Mouse (Mus musculus) megakaryocyte, embryonic 14.5 days (primary cell): Measurements from ENCODE around the gene Six5.

Experiments used
- FLI1 ChIP-seq: IDR thresholded peaks from 2 replicates; pipeline ENCODE4 v1.6.1; 2012; ENCODE audit warnings: low read length, inconsistent platforms, mixed read lengths
- GATA1 ChIP-seq: IDR thresholded peaks from 3 replicates; pipeline ENCODE4 v1.6.1; 2012; ENCODE audit warnings: mixed read lengths, low read length, inconsistent platforms, borderline replicate concordance

- TF ChIP-seq GATA1 (no peak), FLI1 (no peak)
These were observed 633 bp upstream of the Six5 start for GRCm38 (mm10) chr7:19093537-19094385.
